Mouse (Mus musculus) cortical plate, adult 2 months (tissue): ENCODE measurements around the gene Esrrb.

Source experiments
- CTCF ChIP-seq: fragments of 200-500 bp; IDR thresholded peaks from 2 replicates; pipeline ENCODE4 v1.5.1; 2011; ENCODE audit warnings: mild to moderate bottlenecking, control low read depth, low read length; ENCODE audit not compliant: insufficient read depth; ENCODE audit errors: extremely low read depth
- POLR2A ChIP-seq: fragments of 200-500 bp; IDR thresholded peaks from 2 replicates; pipeline ENCODE4 v1.6.1; 2011; ENCODE audit warnings: mild to moderate bottlenecking, low read length, control low read depth; ENCODE audit not compliant: insufficient read depth; ENCODE audit errors: extremely low read depth

DNA sequence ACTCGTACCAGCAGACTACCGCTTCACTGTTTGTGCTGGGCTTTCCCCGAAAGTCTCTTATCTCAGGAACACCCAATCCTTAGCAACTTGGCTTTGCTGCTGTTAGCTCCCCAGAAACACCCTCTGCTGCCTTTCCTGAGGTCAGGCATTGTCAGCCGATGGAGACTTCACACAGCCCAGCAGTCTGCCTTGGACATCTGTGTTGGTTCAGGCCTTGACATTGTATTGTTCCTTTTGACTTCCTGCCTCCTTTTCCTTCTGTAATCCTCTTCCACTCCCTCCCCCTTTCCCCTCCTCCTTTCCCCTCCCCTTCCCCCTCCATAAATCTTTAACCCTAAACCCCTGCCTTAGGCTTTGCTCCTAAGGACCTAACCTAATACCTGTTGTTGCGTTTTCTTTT is 155.7 kb downstream of the Esrrb start:
- no peak for TF ChIP-seq CTCF
- TF ChIP-seq POLR2A: no peak
